Mouse (Mus musculus): ENCODE data around the gene Foxk1. TPM values are rescaled to one million over a fixed set of nuclear protein-coding genes. Genes with fewer than 3 reads are reported as not detected.

The Foxk1 gene
- total RNA-seq, 2 experiments from 2014 or later = 6.8 to 12.3 TPM

GRCm38 (mm10) chr5:142463461-142464454, 62.5 kb downstream of the Foxk1 start, which contains the start of gene Ap5z1:
Gene Ap5z1, plus strand, starts transcription at chr5:142463944.
- peak; percentile 96 for ATAC-seq (replicated peaks; ENCODE audit: low FRiP score, low TSS enrichment, poor library complexity, severe bottlenecking)

- no peak for ATAC-seq (replicated peaks; ENCODE audit: low FRiP score, low TSS enrichment, poor library complexity, severe bottlenecking)
These were observed 67.1 kb downstream of the Foxk1 start for GRCm38 (mm10) chr5:142468375-142468774.

- ATAC-seq (replicated peaks; ENCODE audit: low FRiP score, low TSS enrichment, poor library complexity, severe bottlenecking) = no peak
These were observed 68.5 kb downstream of the Foxk1 start for GRCm38 (mm10) chr5:142469796-142470195.

GRCm38 (mm10) chr5:142473696-142474095, 72.4 kb downstream of the Foxk1 start:
- no peak for ATAC-seq (replicated peaks; ENCODE audit: low FRiP score, low TSS enrichment, poor library complexity, severe bottlenecking)

GRCm38 (mm10) chr5:142475669-142476068, 74.4 kb downstream of the Foxk1 start:
- ATAC-seq (replicated peaks; ENCODE audit: low FRiP score, low TSS enrichment, poor library complexity, severe bottlenecking) = no peak

GRCm38 (mm10) chr5:142477346-142477745, 76.0 kb downstream of the Foxk1 start:
- no peak for ATAC-seq (replicated peaks; ENCODE audit: low FRiP score, low TSS enrichment, poor library complexity, severe bottlenecking)

- no peak for ATAC-seq (replicated peaks; ENCODE audit: low FRiP score, low TSS enrichment, poor library complexity, severe bottlenecking)
These were observed 76.7 kb downstream of the Foxk1 start for GRCm38 (mm10) chr5:142477866-142478615.

- ATAC-seq (replicated peaks; ENCODE audit: low FRiP score, low TSS enrichment, poor library complexity, severe bottlenecking) = peak; percentile 76
These were observed 77.6 kb downstream of the Foxk1 start for GRCm38 (mm10) chr5:142478829-142479435.

- ATAC-seq (replicated peaks; ENCODE audit: low FRiP score, low TSS enrichment, poor library complexity, severe bottlenecking) = peak; percentile 38; the same call in 1 of the 2 replicates
These were observed 81.2 kb downstream of the Foxk1 start for GRCm38 (mm10) chr5:142482512-142482911.

- no peak for ATAC-seq (replicated peaks; ENCODE audit: low FRiP score, low TSS enrichment, poor library complexity, severe bottlenecking)
These were observed 82.3 kb downstream of the Foxk1 start for GRCm38 (mm10) chr5:142483581-142483980.

GRCm38 (mm10) chr5:142486654-142487053, 85.4 kb downstream of the Foxk1 start:
- ATAC-seq (replicated peaks; ENCODE audit: low FRiP score, low TSS enrichment, poor library complexity, severe bottlenecking) = no peak

GRCm38 (mm10) chr5:142489955-142490707, 88.8 kb downstream of the Foxk1 start:
- ATAC-seq (replicated peaks; ENCODE audit: low FRiP score, low TSS enrichment, poor library complexity, severe bottlenecking) = no peak

GRCm38 (mm10) chr5:142493307-142493706, 92.0 kb downstream of the Foxk1 start:
- ATAC-seq (replicated peaks; ENCODE audit: low FRiP score, low TSS enrichment, poor library complexity, severe bottlenecking) = no peak

- ATAC-seq (replicated peaks; ENCODE audit: low FRiP score, low TSS enrichment, poor library complexity, severe bottlenecking) = no peak
These were observed 94.2 kb downstream of the Foxk1 start for GRCm38 (mm10) chr5:142495321-142496096.

- ATAC-seq (replicated peaks; ENCODE audit: low FRiP score, low TSS enrichment, poor library complexity, severe bottlenecking) = peak; percentile 53
These were observed 97.7 kb downstream of the Foxk1 start for GRCm38 (mm10) chr5:142498964-142499363.

- ATAC-seq (replicated peaks; ENCODE audit: low FRiP score, low TSS enrichment, poor library complexity, severe bottlenecking) = no peak
These were observed 99.6 kb downstream of the Foxk1 start for GRCm38 (mm10) chr5:142500918-142501317.

GRCm38 (mm10) chr5:142502414-142502813, 101.1 kb downstream of the Foxk1 start:
- ATAC-seq (replicated peaks; ENCODE audit: low FRiP score, low TSS enrichment, poor library complexity, severe bottlenecking) = peak; percentile 84

- ATAC-seq (replicated peaks; ENCODE audit: low FRiP score, low TSS enrichment, poor library complexity, severe bottlenecking) = no peak
These were observed 102.9 kb downstream of the Foxk1 start for GRCm38 (mm10) chr5:142504175-142504574.
